Mouse (Mus musculus) liver, adult 2 months (tissue): ENCODE results near the gene Acaca.

Experiments
- CTCF ChIP-seq: fragments of 200-500 bp; IDR thresholded peaks from 2 replicates; pipeline ENCODE4 v1.5.1; 2011; ENCODE audit warnings: low read depth, low read length, control low read depth
- POLR2A ChIP-seq: fragments of 200-500 bp; IDR thresholded peaks from 2 replicates; pipeline ENCODE4 v1.6.1; 2011; ENCODE audit warnings: low read length, control low read depth; ENCODE audit not compliant: insufficient read depth; ENCODE audit errors: extremely low read depth

- no peak for TF ChIP-seq CTCF
- no peak for TF ChIP-seq POLR2A
These were observed 153.7 kb downstream of the Acaca start for GRCm38 (mm10) chr11:84282944-84283703.
